8 mouse cellular contexts compared by ENCODE assay signal in the genomic region with DNA sequence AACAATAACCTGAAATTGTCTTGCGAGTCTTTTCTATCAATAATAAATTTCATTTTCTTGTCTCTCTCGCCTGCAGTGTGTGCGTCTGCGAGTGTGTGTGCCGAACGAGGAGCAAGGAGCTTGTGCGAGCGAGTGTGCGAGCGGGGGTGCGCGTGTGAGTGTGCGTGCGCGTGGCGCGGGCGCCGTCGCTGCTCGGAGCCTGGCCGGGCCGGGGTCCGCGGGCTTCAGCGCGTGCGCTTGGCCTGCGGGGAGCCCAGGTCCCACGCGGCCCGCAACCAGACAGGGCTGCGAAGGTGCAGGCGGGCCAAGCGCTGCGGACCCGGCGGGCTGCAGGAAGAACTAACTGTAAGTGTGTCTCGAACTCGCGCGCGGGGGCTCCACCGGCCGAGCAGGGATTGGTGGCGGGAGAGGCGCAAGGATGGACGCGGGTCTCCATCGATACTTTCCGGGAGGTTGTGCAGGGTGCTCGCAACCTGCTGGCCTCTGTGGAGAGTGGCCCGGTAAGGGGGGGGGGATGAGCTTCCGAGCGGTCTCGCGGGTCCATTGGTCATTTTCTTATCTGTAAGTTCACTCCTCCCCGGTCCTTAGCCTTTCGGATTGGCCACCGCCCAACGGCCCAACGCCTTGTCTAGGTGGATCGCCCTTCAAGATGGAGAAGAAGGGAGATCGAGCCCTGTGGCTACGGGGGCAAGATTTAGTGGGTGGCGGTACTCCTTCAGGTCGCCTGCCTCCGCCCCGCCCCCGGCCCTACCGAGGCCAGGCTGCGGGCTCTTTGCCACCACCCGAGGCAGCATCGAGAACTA. TPM values are rescaled to one million over a fixed set of nuclear protein-coding genes. Genes with fewer than 3 reads are reported as not detected.
DNase-seq lines count a peak whose midpoint lies in the region; ATAC-seq and TF ChIP-seq lines count a peak whose summit lies in the region.

No protein-coding gene starts in this region.

- H3K4me1 ChIP-seq in embryonic facial prominence, embryonic 14.5 days (ENCODE audit: control insufficient read depth, insufficient read depth, low read length) = no peaks in the 10 kb centered on the region
- H3K4me1 ChIP-seq in intestine, postnatal 0 days (replicated peaks; ENCODE audit: control insufficient read depth, insufficient read depth, low read length) = no peaks in the 10 kb centered on the region
- H3K4me1 ChIP-seq in neural tube, embryonic 15.5 days = peaks cover 32% of the 10 kb centered on the region

- H3K36me3 ChIP-seq in embryonic facial prominence, embryonic 14.5 days (ENCODE audit: control insufficient read depth, insufficient read depth, low read length) = no peaks in the 10 kb centered on the region
- H3K36me3 ChIP-seq in intestine, postnatal 0 days (ENCODE audit: control insufficient read depth, insufficient read depth) = no peaks in the 10 kb centered on the region
- H3K36me3 ChIP-seq in neural tube, embryonic 15.5 days = no peaks in the 10 kb centered on the region

- DNase-seq in layer of hippocampus, adult 2 months (ENCODE audit: low spot score in 2 of 2) = no peak
- no peak for DNase-seq in layer of hippocampus, adult 8-10 months (ENCODE audit: low spot score in 2 of 2)
- no peak for DNase-seq in embryonic facial prominence, embryonic 14.5 days (ENCODE audit: low spot score)
- DNase-seq in adrenal gland, postnatal 36 days = no peak

- H3K9me3 ChIP-seq in embryonic facial prominence, embryonic 14.5 days (ENCODE audit: control insufficient read depth, low read length) = no peaks in the 10 kb centered on the region
- no peaks in the 10 kb centered on the region for H3K9me3 ChIP-seq in intestine, postnatal 0 days (ENCODE audit: control insufficient read depth)
- H3K9me3 ChIP-seq in neural tube, embryonic 15.5 days (replicated peaks) = no peaks in the 10 kb centered on the region

- peak overlapping the region; percentile 54 for H3K4me3 ChIP-seq in layer of hippocampus, adult 2 months
- peak overlapping the region; percentile 23 for H3K4me3 ChIP-seq in embryonic facial prominence, embryonic 14.5 days (ENCODE audit: low read depth, low read length)
- peak overlapping the region; percentile 37 for H3K4me3 ChIP-seq in intestine, postnatal 0 days (ENCODE audit: low read depth, low read length)
- peak overlapping the region; percentile 30 for H3K4me3 ChIP-seq in neural tube, embryonic 15.5 days (replicated peaks)

- H3K27me3 ChIP-seq in embryonic facial prominence, embryonic 14.5 days (replicated peaks; ENCODE audit: control insufficient read depth, insufficient read depth, low read length) = peaks cover 100% of the 10 kb centered on the region
- H3K27me3 ChIP-seq in intestine, postnatal 0 days (replicated peaks; ENCODE audit: control insufficient read depth, insufficient read depth, low read length) = peaks cover 98% of the 10 kb centered on the region
- peaks cover 81% of the 10 kb centered on the region for H3K27me3 ChIP-seq in neural tube, embryonic 15.5 days (replicated peaks)

- H3K9ac ChIP-seq in embryonic facial prominence, embryonic 14.5 days (ENCODE audit: low read depth, low read length) = no peak overlapping the region
- H3K9ac ChIP-seq in intestine, postnatal 0 days (ENCODE audit: low read depth, low read length) = no peak overlapping the region
- no peak overlapping the region for H3K9ac ChIP-seq in neural tube, embryonic 15.5 days (replicated peaks)

- no peak for ATAC-seq in embryonic facial prominence, embryonic 14.5 days (ENCODE audit: low read depth)
- ATAC-seq in intestine, postnatal 0 days = no peak
- no peak for ATAC-seq in neural tube, embryonic 15.5 days (ENCODE audit: low FRiP score)
- no peak for ATAC-seq in megakaryocyte, adult 5-6 weeks (ENCODE audit: poor library complexity, severe bottlenecking)
- ATAC-seq in inflammation-experienced regulatory T-cells, adult 6 months = no peak

- H3K27ac ChIP-seq in layer of hippocampus, adult 2 months = peak overlapping the region; percentile 71
- no peak overlapping the region for H3K27ac ChIP-seq in embryonic facial prominence, embryonic 14.5 days (replicated peaks; ENCODE audit: low read depth, low read length)
- no peak overlapping the region for H3K27ac ChIP-seq in intestine, postnatal 0 days (ENCODE audit: low read depth, low read length)
- H3K27ac ChIP-seq in neural tube, embryonic 15.5 days (replicated peaks) = no peak overlapping the region

- 0 out of 2 replicates have a peak, but pooled peaks have one; percentile 12 for TF ChIP-seq CTCF in layer of hippocampus, adult 2 months (conservative IDR thresholded peaks at IDR 0.05)
- no peak for TF ChIP-seq CTCF in intestine, postnatal 0 days (IDR thresholded peaks at IDR 0.05; ENCODE audit: low read depth)

- H3K4me2 ChIP-seq in embryonic facial prominence, embryonic 14.5 days (ENCODE audit: low read depth, low read length) = peak overlapping the region; percentile 47
- peak overlapping the region; percentile 65 for H3K4me2 ChIP-seq in intestine, postnatal 0 days (replicated peaks; ENCODE audit: low read depth)
- peak overlapping the region; percentile 56 for H3K4me2 ChIP-seq in neural tube, embryonic 15.5 days

- WGBS in embryonic facial prominence, embryonic 14.5 days = under 1% methylated on average over 68 of the region's 74 CpGs
- 1% methylated on average over 74 of the region's 74 CpGs for WGBS in intestine, postnatal 0 days
- WGBS in neural tube, embryonic 15.5 days = under 1% methylated on average over 74 of the region's 74 CpGs

RNA-seq across cellular contexts. Expression of a gene that starts 9.2 kb away (rescaled TPM):
- total RNA-seq in layer of hippocampus, adult 2 months (2021) = 10 to 100 TPM; 11.8 TPM
- total RNA-seq in layer of hippocampus, adult 8-10 months (2022) = 10 to 100 TPM in 2 of 4 experiments, 1 to 10 TPM in 2; 9.3 to 10.7 (median 10.1) TPM
- not detected in 2 replicates for polyA plus RNA-seq in embryonic facial prominence, embryonic 14.5 days (2014; fragmentation: Nextera tagmentation; extraction: Ambion mirVana)
- polyA plus RNA-seq in intestine, postnatal 0 days (2015; fragmentation: Nextera tagmentation; extraction: Ambion mirVana) = not detected in 2 replicates
- 0.40 and 0.91 TPM in 2 replicates for polyA plus RNA-seq in neural tube, embryonic 15.5 days (2015; fragmentation: Nextera tagmentation; extraction: Ambion mirVana)
- total RNA-seq in megakaryocyte, adult 5-6 weeks (2015) = not detected in 2 replicates
- not detected in 2 replicates for total RNA-seq in megakaryocyte, adult 5-6 weeks (2017)
- polyA plus RNA-seq in inflammation-experienced regulatory T-cells, adult 6 months (2017; shearing (Covaris generic)) = not detected
- not detected for total RNA-seq in adrenal gland, postnatal 36 days (2021)

Comparison
In these comparisons a context has a peak if more than half of its experiments do, and no peak if none do; other contexts are left out.
1. RNA of a gene that starts 9.2 kb away (total RNA-seq): 11.8 TPM in layer of hippocampus, adult 2 months and 9.3 to 10.7 TPM in layer of hippocampus, adult 8-10 months; not detected in adrenal gland, postnatal 36 days and not detected in megakaryocyte, adult 5-6 weeks; every median in the first group is over 4 times any median in the second.
2. Peak in every context shown above with its lines, with median percentiles within 50 percentile points of each other: H3K4me3 ChIP-seq and H3K4me2 ChIP-seq.